Mouse (Mus musculus) hindbrain, embryonic 13.5 days (tissue): ENCODE measurements around the gene Lig4. TPM values are rescaled to one million over a fixed set of nuclear protein-coding genes. Genes with fewer than 3 reads are reported as not detected.

ENCODE experiments used
- ATAC-seq: fragments of 200-750 bp; cut with Nextera tagmentation; 2 replicates; pipeline ENCODE4 v1.8.0; 2017; ENCODE audit warnings: moderate TSS enrichment; ENCODE audit not compliant: low FRiP score
- H3K27ac ChIP-seq: fragments of 300-500 bp; sonication (generic); 2 replicates; pipeline ENCODE4 v1.5.1; 2015; ENCODE audit warnings: inconsistent platforms, mild to moderate bottlenecking, moderate library complexity
- H3K27me3 ChIP-seq: fragments of 300-500 bp; sonication (generic); 2 replicates; pipeline ENCODE4 v1.6.1; 2015; ENCODE audit warnings: mild to moderate bottlenecking, inconsistent platforms
- H3K36me3 ChIP-seq: fragments of 300-500 bp; sonication (generic); 2 replicates; pipeline ENCODE4 v1.6.1; 2015; ENCODE audit warnings: mild to moderate bottlenecking, inconsistent platforms
- H3K4me1 ChIP-seq: fragments of 300-500 bp; sonication (generic); replicated peaks from 2 replicates; pipeline ENCODE4 v1.6.1; 2015; ENCODE audit warnings: inconsistent platforms
- H3K4me2 ChIP-seq: fragments of 300-500 bp; sonication (generic); 2 replicates; pipeline ENCODE4 v1.6.1; 2015; ENCODE audit warnings: inconsistent platforms, mild to moderate bottlenecking, moderate library complexity
- H3K4me3 ChIP-seq: fragments of 300-500 bp; sonication (generic); 2 replicates; pipeline ENCODE4 v1.5.1; 2015; ENCODE audit warnings: mild to moderate bottlenecking, inconsistent platforms
- H3K9ac ChIP-seq: fragments of 300-500 bp; sonication (generic); 2 replicates; pipeline ENCODE4 v1.6.1; 2015; ENCODE audit warnings: mild to moderate bottlenecking, inconsistent platforms
- H3K9me3 ChIP-seq: fragments of 300-500 bp; sonication (generic); 2 replicates; pipeline ENCODE4 v1.6.1; 2016; ENCODE audit warnings: inconsistent platforms
- WGBS: fragments of 180-500 bp; shearing (Covaris S2); methylation state at CpG from one replicate; pipeline ENCODE4 v1.1.7; 2015; 5-methylcytosine and 5-hydroxymethylcytosine counted together
- polyA plus RNA-seq: library from polyadenylated mRNA; unstranded; fragments of >200 nt; fragmentation: Nextera tagmentation; extraction: Ambion mirVana; gene quantifications from 2 replicates; pipeline ENCODE4 v1.2.1, GENCODE M21; 2015

The Lig4 gene
- polyA plus RNA-seq, result 11.1 and 12.1 TPM in 2 replicates

DNA sequence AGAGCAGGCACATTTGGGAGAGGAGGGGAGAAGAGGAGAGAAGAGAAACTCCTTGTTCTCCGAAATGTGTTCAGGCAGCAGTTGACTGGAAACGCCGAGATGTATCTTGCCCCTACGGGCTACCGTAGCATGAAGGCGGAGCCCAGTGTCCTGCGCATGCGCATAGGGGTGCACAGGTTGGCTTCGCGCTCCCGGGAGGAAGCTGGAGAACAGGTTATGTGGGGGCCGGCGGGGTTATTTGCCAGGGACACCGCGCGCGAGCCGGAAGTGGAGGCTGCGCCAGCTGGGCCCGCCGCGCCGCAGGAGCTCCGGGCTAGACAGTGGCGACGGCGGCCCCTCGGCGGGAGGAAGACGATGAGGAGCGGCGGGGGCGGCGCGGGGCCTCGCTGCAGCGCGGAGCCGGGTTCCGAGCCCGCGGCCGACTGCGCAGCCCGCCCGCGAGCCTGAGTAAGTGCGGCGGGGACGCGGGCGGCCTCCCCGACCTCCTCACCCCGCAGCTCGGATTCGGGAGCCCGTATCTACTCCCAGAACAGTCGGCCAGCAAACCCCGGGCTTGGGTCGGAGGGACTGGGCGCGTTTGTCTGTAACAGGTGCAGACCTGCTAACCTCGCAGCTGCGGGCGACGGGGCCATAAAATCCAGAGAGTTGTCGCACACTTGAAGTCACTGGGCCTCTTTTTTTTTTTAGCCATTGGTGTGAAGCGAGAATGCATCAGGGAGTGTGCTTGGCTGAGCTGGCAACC, at the start of gene Lig4, which contains the start of gene Abhd13:
Gene Lig4, minus strand, starts transcription at position 114 of the 742 bp plus-strand sequence.
Gene Abhd13, plus strand, starts transcription at position 135 of the 742 bp plus-strand sequence.
- ATAC-seq, result peak; percentile 65
- peaks cover 48% of the 10 kb centered on the region for H3K4me1 ChIP-seq
- H3K9ac ChIP-seq, result peak within 1 kb of the TSS; percentile 91
- H3K27ac ChIP-seq, result peak within 1 kb of the TSS; percentile 88
- peaks cover 8% of the 10 kb centered on the region for H3K36me3 ChIP-seq
- H3K27me3 ChIP-seq, result no peaks in the 10 kb centered on the region
- WGBS, result under 1% methylated on average over 67 of the region's 68 CpGs
- no peaks in the 10 kb centered on the region for H3K9me3 ChIP-seq
- H3K4me2 ChIP-seq, result peak within 1 kb of the TSS; percentile 73
- H3K4me3 ChIP-seq, result peak within 1 kb of the TSS; percentile 93

DNA sequence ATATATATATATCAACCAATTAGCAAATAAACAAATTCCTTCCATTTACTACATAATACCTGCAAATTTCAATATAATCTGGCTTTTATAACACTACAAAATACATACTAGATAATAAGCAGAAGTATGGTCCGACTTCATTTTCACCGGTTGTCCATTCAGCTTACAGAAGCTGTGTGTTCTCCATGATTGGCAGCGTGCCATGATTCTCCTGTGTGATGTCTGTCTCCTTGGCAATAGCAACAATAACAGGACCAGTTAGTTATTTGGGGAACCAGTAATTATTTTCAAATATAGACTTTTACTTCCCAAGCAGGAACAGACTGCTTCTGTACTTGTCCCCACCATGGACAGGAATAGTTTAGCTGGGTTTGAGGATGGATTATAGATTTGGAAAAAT, 39.7 kb upstream of the Lig4 start:
- Histone ChIP-seq H3K4me2 (no peak overlapping the region), H3K4me3 (no peak overlapping the region), H3K4me1 (0 out of 2 replicates have a peak, but pooled peaks cover 3% of the 10 kb centered on the region), H3K27ac (no peak overlapping the region), H3K9ac (no peak overlapping the region), H3K9me3 (no peaks in the 10 kb centered on the region), H3K27me3 (no peaks in the 10 kb centered on the region), H3K36me3 (no peaks in the 10 kb centered on the region)
- 61% methylated on average over 3 of the region's 3 CpGs for WGBS
- no peak for ATAC-seq

DNA sequence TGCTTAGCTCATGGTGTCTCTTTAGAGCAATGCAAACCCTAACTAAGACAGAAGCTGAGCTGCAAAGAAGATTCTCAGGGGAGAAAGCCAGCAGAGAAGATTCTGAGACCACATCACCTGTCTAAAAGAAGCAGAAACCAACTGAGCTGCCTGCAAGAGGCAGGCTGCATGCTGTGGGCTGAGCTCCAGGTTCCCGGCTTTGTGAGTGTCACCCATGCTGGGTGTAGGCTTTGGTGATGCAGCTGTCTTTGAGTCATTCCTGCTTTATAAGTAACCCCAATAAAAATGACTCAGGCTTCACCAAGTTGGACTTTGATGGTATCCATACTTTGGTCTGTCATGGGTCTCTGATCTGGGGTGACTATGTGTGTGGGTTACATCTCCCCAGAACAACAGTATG, 38.8 kb upstream of the Lig4 start:
- no peaks in the 10 kb centered on the region for H3K9me3 ChIP-seq
- no peak overlapping the region for H3K4me2 ChIP-seq
- 80% methylated on average over 1 of the region's 1 CpGs for WGBS
- H3K27me3 ChIP-seq, result no peaks in the 10 kb centered on the region
- no peaks in the 10 kb centered on the region for H3K36me3 ChIP-seq
- no peak overlapping the region for H3K27ac ChIP-seq
- 0 out of 2 replicates have a peak, but pooled peaks cover 3% of the 10 kb centered on the region for H3K4me1 ChIP-seq
- no peak overlapping the region for H3K4me3 ChIP-seq
- no peak overlapping the region for H3K9ac ChIP-seq
- no peak for ATAC-seq

DNA sequence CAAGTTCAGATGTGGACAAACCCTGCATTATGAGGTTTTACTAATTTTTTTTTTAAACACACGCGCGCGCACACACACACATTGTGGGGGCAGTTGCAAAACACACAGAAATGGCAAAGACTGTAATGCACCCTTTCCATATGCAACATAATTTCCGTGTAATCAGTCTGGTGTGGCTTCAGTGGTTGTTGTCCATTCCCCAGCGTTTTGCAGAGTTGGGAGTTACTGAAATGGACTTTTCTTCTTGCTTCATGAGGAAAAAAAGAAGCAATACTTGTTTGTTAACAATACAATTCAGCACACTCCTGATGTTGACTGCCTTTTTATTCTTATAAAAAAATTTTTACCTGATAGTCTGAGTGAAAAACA, 30.2 kb upstream of the Lig4 start:
- H3K4me3 ChIP-seq, result peak overlapping the region; percentile 46
- no peaks in the 10 kb centered on the region for H3K9me3 ChIP-seq
- H3K36me3 ChIP-seq, result no peaks in the 10 kb centered on the region
- H3K4me1 ChIP-seq, result peaks cover 9% of the 10 kb centered on the region
- H3K9ac ChIP-seq, result peak overlapping the region; percentile 65; the same call in 1 of the 2 replicates
- WGBS, result 42% methylated on average over 6 of the region's 6 CpGs
- 0 out of 2 replicates have a peak, but pooled peaks cover 7% of the 10 kb centered on the region for H3K27me3 ChIP-seq
- no peak overlapping the region for H3K27ac ChIP-seq
- ATAC-seq, result no peak
- peak overlapping the region; percentile 76 for H3K4me2 ChIP-seq

DNA sequence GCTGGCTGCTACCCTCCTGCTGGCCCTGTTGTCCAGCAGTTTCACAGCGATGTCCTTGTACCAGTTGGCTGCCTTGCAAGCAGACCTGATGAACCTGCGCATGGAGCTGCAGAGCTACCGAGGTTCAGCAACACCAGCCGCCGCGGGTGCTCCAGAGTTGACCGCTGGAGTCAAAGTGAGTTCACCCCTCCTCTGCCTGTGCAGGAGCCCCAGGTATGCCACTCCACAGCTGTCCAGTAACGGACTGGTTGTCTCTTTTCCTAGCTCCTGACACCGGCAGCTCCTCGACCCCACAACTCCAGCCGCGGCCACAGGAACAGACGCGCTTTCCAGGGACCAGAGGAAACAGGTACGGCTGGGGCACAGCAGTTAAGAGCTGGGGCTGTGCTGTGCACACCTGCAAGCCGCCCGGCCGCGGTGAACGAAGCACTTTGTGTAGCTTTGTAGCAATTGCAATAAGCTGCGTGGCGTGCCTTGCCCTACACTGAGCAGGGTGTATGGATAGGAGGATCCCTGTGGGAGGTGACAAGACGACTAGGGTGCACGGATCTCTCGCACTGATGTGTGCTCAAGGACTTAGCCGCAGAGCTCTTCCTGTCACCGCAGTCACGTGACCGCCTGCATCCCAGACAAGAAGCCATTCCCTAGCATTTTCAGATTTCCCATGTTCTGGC, 29.6 kb upstream of the Lig4 start:
- Histone ChIP-seq H3K4me1 (peaks cover 9% of the 10 kb centered on the region), H3K9me3 (no peaks in the 10 kb centered on the region), H3K4me2 (peak overlapping the region; percentile 76), H3K27ac (no peak overlapping the region), H3K36me3 (no peaks in the 10 kb centered on the region), H3K4me3 (peak overlapping the region; percentile 46), H3K27me3 (0 out of 2 replicates have a peak, but pooled peaks cover 7% of the 10 kb centered on the region), H3K9ac (peak overlapping the region; percentile 65)
- 6% methylated on average over 29 of the region's 29 CpGs for WGBS
- ATAC-seq, result peak; percentile 81

DNA sequence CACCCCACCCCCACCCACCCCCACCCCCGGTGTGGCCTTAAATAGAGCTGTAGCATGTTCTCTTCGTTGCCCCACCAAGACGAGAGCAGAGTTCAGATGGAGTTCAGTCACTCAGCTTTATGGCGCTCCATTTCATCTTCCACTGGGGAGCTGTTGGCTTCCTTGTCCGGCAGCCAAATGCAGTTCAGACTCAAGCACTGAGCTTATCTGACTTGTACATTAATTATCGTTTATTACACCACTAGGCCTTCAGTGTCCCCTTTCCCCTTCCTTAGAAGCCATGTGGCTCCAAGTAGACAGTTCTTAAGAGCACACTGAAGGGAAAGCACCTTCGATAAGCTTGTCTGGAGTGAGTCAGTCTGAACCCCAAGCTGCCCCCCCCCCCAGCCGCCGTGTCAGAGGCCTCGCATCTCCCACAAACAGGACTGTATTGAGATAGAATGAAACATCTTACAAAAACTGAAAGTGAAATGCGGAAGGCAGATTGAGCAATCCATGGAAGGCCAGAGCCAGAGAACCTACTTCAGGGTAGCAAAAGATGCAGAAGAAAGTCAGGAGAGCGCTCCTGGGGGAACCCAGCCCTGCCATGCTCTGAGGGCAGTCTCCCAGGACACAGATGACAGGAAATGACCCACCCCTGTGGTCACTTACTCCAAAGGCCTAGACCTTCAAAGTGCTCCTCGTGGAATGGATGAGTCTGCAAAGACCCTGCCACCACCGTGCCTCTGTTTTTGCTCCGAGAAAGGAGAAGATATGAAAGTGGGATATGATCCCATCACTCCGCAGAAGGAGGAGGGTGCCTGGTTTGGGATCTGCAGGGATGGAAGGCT, 28.9 kb upstream of the Lig4 start, which contains the start of gene Tnfsf13b:
Gene Tnfsf13b, plus strand, starts transcription at position 312 of the 830 bp plus-strand sequence.
- no peaks in the 10 kb centered on the region for H3K36me3 ChIP-seq
- no peaks in the 10 kb centered on the region for H3K9me3 ChIP-seq
- 81% methylated on average over 16 of the region's 16 CpGs for WGBS
- H3K4me3 ChIP-seq, result peak within 1 kb of the TSS; percentile 46
- H3K27me3 ChIP-seq, result 0 out of 2 replicates have a peak, but pooled peaks cover 7% of the 10 kb centered on the region
- H3K27ac ChIP-seq, result no peak within 1 kb of the TSS
- H3K4me2 ChIP-seq, result peak within 1 kb of the TSS; percentile 76
- peak within 1 kb of the TSS; percentile 65 for H3K9ac ChIP-seq
- peaks cover 9% of the 10 kb centered on the region for H3K4me1 ChIP-seq
- ATAC-seq, result 0 out of 2 replicates have a peak, but pooled peaks have one; percentile 28

DNA sequence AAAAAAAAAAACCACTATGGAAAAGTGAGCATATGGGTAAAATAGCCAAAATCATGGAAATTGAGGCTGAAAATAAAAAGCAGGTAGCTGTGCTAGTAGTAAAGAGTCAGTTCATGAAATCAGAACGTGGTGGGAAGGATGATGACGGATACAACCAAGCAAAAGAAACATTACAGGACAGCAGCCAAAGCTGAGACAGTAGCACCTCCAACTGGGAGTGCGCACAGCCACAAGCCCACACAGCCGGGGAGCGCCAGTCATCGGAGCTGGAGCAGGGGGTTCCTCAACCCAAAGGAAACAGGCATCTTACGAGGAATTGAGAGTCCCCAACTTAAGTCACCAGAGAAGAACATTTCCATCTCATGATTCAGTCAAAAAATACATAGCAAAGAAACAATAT, 26.6 kb upstream of the Lig4 start:
- ATAC-seq, result no peak
- Histone ChIP-seq H3K27ac (no peak overlapping the region), H3K4me3 (no peak overlapping the region), H3K4me1 (peaks cover 9% of the 10 kb centered on the region), H3K9ac (no peak overlapping the region), H3K9me3 (no peaks in the 10 kb centered on the region), H3K4me2 (no peak overlapping the region), H3K36me3 (no peaks in the 10 kb centered on the region), H3K27me3 (0 out of 2 replicates have a peak, but pooled peaks cover 7% of the 10 kb centered on the region)
- WGBS, result 80% methylated on average over 7 of the region's 7 CpGs

DNA sequence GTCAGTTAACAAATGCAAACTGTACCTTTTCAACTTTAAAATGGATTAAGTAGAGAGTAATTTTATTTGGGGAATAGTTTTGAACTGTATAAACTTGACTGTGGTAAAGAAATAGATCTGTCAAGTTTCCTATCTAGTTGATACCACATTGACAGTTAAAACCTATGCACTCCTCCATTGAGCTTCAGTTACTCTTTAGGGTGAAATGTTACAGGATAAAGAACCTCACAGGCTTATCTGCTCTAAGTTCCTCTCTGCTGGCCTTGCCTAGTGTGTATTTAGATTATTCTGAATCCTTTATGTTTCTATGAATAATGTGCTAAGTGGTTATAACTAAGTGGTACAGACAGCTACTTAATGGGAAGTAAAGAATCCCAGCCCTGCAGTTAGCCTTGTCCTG, 2.7 kb upstream of the Lig4 start:
- no peak for ATAC-seq
- Histone ChIP-seq H3K27ac (no peak overlapping the region), H3K27me3 (no peaks in the 10 kb centered on the region), H3K9ac (no peak overlapping the region), H3K4me1 (peaks cover 44% of the 10 kb centered on the region), H3K4me2 (no peak overlapping the region), H3K9me3 (no peaks in the 10 kb centered on the region), H3K36me3 (peaks cover 5% of the 10 kb centered on the region), H3K4me3 (no peak overlapping the region)

DNA sequence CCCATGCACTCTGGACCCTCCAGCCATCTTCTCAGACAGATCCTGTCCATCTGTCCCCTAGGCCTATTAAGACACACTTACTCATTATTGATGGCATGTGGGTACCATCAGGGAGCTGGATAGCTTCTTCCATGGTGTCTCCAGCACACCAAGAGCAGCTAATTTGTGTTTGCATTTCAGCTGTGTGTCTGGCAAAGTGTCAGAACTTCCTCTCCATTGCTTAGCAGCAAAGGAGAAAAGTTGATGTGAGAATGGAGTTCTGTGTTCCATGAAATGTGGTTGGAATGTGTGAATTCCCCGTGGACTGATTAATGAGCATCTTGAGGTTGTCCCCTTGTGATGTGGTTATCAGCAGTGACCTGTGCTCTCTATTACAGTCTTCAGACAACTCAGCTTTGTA, 2.3 kb upstream of the Lig4 start:
- H3K4me2 ChIP-seq, result no peak overlapping the region
- WGBS, result 63% methylated on average over 1 of the region's 1 CpGs
- H3K4me3 ChIP-seq, result no peak overlapping the region
- H3K4me1 ChIP-seq, result peaks cover 48% of the 10 kb centered on the region
- H3K27me3 ChIP-seq, result no peaks in the 10 kb centered on the region
- no peak overlapping the region for H3K27ac ChIP-seq
- H3K9ac ChIP-seq, result no peak overlapping the region
- peaks cover 5% of the 10 kb centered on the region for H3K36me3 ChIP-seq
- no peaks in the 10 kb centered on the region for H3K9me3 ChIP-seq
- ATAC-seq, result no peak

DNA sequence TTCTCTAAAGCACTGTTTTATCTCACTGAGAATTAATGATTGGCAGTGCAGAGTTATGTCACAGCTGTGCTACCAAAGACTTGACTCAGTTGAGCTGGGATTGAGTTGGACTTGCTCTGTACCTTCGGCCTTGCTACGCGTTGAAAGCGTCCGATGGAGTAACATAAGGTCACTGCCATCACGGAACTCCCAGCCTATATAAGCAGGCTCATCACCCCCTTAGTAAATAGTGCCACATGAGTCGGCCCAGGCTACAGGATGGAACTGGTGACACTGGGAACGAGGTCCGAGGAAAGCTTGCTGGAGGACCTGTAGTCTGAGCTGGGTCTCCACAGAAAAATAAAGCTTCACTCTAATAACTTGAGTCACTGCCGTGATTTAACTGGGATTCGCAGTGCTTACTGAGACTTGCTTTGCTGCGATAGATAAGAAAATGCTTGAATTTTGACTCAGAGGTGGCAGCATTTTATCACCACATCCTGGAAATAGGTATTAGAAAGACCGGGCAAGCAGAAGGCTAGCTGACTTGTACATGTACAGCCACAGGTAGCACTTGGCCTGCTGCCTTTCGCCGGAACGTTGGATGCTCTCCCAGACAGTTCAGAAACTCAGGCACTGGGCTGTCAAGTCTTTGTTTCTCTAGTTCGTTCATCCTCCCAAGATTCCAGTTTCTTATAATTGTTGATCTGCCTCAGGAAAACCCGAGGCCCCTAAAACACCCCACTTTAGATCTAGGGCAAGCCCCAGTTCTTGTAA, 1.2 kb upstream of the Lig4 start:
- H3K36me3 ChIP-seq, result peaks cover 1% of the 10 kb centered on the region
- no peaks in the 10 kb centered on the region for H3K9me3 ChIP-seq
- H3K4me2 ChIP-seq, result peak overlapping the region; percentile 73
- peaks cover 48% of the 10 kb centered on the region for H3K4me1 ChIP-seq
- WGBS, result 60% methylated on average over 18 of the region's 18 CpGs
- peak overlapping the region; percentile 91 for H3K9ac ChIP-seq
- H3K27ac ChIP-seq, result no peak overlapping the region; the same call in 1 of the 2 replicates
- no peak for ATAC-seq
- peak overlapping the region; percentile 93 for H3K4me3 ChIP-seq
- no peaks in the 10 kb centered on the region for H3K27me3 ChIP-seq

DNA sequence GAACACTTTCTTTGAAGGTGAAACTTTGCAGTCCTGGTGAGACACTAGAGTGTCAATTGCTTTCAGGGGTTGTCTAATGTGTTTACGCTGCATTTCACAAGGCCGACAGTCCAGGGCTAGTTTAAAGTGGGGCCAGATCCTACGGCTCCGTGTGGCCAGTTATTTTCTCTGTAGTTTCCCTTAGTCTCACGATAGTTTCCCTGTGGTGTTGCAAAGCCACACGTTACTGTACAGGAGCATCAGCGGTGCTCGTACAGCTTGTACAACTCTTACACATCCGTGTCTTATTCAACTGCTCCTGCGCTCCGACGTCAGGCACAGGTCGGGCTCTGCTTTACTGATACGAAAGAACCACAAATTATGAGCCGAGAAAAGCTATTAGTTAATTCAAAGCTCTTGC, 470 bp downstream of the Lig4 start:
- 43% methylated on average over 15 of the region's 15 CpGs for WGBS
- peak overlapping the region; percentile 91; the same call in 1 of the 2 replicates for H3K9ac ChIP-seq
- ATAC-seq, result peak; percentile 8; the same call in 1 of the 2 replicates
- peak overlapping the region; percentile 73 for H3K4me2 ChIP-seq
- H3K36me3 ChIP-seq, result peaks cover 15% of the 10 kb centered on the region
- H3K4me3 ChIP-seq, result peak overlapping the region; percentile 93
- H3K4me1 ChIP-seq, result peaks cover 48% of the 10 kb centered on the region
- H3K27me3 ChIP-seq, result no peaks in the 10 kb centered on the region
- peak overlapping the region; percentile 32; the same call in 1 of the 2 replicates for H3K27ac ChIP-seq
- no peaks in the 10 kb centered on the region for H3K9me3 ChIP-seq
